Mouse (Mus musculus) kidney, adult 18-20 months (tissue): ENCODE measurements around the gene Alg9.

Source experiments
- DNase-seq: peaks from one replicate; pipeline ENCODE4 v3.0.0; 2021

Alg9 gene

GRCm38 (mm10) chr9:50855133-50855766, 80.4 kb downstream of the Alg9 start:
- DNase-seq = no peak

GRCm38 (mm10) chr9:50855780-50856179, 81.0 kb downstream of the Alg9 start:
- DNase-seq = no peak

- peak; percentile 99 for DNase-seq
Measured at GRCm38 (mm10) chr9:50856341-50857081, 81.7 kb downstream of the Alg9 start.

GRCm38 (mm10) chr9:50857082-50857641, 82.3 kb downstream of the Alg9 start:
- DNase-seq = no peak

- no peak for DNase-seq
Measured at GRCm38 (mm10) chr9:50858681-50859080, 83.9 kb downstream of the Alg9 start.

- no peak for DNase-seq
Measured at GRCm38 (mm10) chr9:50861119-50861839, 86.5 kb downstream of the Alg9 start.

- DNase-seq = no peak
Measured at GRCm38 (mm10) chr9:50863824-50864223, 89.0 kb downstream of the Alg9 start.

GRCm38 (mm10) chr9:50864877-50865276, 90.1 kb downstream of the Alg9 start:
- no peak for DNase-seq

- DNase-seq = no peak
Measured at GRCm38 (mm10) chr9:50865803-50866202, 91.0 kb downstream of the Alg9 start.

GRCm38 (mm10) chr9:50867015-50867414, 92.2 kb downstream of the Alg9 start:
- DNase-seq = no peak

- no peak for DNase-seq
Measured at GRCm38 (mm10) chr9:50868182-50868581, 93.4 kb downstream of the Alg9 start.

GRCm38 (mm10) chr9:50873210-50873609, 98.4 kb downstream of the Alg9 start:
- no peak for DNase-seq

GRCm38 (mm10) chr9:50874031-50874430, 99.2 kb downstream of the Alg9 start:
- DNase-seq = peak; percentile 62

GRCm38 (mm10) chr9:50875470-50875869, 100.7 kb downstream of the Alg9 start:
- no peak for DNase-seq

GRCm38 (mm10) chr9:50876287-50876686, 101.5 kb downstream of the Alg9 start:
- DNase-seq = peak; percentile 79

- no peak for DNase-seq
Measured at GRCm38 (mm10) chr9:50877431-50877830, 102.6 kb downstream of the Alg9 start.

GRCm38 (mm10) chr9:50882183-50882582, 107.4 kb downstream of the Alg9 start:
- DNase-seq = no peak

- DNase-seq = no peak
Measured at GRCm38 (mm10) chr9:50884093-50884492, 109.3 kb downstream of the Alg9 start.

GRCm38 (mm10) chr9:50884741-50885599, 110.2 kb downstream of the Alg9 start:
- peak; percentile 82 for DNase-seq

- no peak for DNase-seq
Measured at GRCm38 (mm10) chr9:50885600-50885987, 110.8 kb downstream of the Alg9 start.

- no peak for DNase-seq
Measured at GRCm38 (mm10) chr9:50886870-50887269, 112.1 kb downstream of the Alg9 start.

- DNase-seq = no peak
Measured at GRCm38 (mm10) chr9:50887351-50887750, 112.5 kb downstream of the Alg9 start.

GRCm38 (mm10) chr9:50889211-50889610, 114.4 kb downstream of the Alg9 start:
- DNase-seq = no peak
